Mouse (Mus musculus): ENCODE measurements around the gene Ptprf.

The Ptprf gene

DNA sequence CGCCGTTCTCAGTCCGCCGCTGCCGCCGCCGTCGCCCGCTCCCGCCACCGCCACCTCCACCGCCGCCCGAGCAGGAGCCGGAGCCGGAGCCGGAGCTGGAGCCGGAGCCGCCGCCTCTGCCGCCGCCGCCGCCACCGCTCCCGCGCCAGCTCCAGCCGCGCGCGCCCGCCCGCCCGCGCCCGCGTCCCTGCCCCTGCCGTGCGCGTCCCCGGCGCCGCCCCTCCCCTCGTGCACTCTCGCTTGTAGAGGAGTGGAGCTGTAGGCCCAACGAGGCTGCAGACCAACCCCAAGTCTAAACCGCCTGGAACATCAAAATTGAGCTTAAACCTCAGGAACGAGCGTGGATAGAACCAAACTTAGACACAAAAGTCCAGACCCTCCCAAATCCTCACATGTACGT, at the start of gene Ptprf:
Gene Ptprf (minus strand): TSS at position 175 of the 400 bp plus-strand sequence.
- DNase-seq, result peak; percentile 84 to 91

DNA sequence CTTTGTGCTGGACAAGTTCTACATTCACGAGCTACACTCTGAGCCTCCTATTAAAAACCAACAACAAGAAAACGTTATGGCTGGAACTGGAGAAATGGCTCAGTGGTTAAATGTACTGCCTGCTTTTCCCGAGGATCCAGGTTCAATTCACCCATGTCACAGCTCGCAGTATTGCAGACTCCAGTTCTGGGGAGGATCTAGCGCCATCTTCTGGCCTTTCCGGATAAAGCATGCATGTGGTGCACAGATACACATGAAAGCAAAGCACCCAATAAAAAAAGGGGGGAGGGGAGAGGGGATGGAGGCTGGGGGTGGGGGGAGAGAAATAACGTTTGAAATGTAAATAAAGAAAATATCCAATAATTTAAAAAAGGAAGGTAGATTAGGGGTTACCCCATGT, 45.5 kb upstream of the Ptprf start:
- peak; percentile 75 to 86 for DNase-seq

DNA sequence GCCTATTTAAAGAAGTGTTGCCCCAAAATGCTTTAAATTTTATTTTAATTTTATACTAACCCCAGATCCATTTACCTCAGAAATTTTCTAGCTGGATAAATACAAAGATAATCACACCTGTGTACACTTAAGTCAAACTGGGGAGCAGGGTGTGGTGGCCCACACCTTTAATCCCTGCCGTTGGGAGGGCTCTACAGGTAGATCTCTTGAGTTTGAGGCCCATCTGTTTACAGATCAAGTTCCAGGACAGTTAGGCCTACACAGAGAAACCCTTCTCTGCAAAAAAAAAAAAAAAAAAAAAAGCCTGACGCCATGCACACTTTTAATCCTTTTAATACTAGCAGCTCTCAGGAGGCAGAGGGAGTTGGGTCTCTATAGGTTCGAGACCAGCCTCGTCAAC, 44.8 kb upstream of the Ptprf start:
- no peak for DNase-seq

DNA sequence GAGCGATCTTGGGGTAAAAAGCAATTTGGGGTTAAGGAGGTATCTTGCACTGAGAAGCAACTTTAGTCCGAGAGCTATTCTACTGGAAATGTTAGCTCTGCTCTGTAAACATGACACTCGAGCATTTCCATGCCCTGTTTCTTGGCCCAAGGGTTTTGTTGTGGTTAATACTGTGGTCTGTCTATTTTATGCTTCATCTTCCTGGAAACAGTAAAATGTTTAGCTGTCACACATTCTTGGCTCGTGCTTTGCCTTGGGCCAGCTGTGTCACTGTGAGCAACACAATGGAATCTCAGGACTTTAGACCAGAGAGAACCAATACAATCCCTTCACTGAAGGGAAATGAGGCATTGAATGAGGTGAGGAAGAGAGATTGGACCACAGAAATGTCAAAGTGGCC, 40.6 kb upstream of the Ptprf start:
- peak; percentile 53 to 56 for DNase-seq

DNA sequence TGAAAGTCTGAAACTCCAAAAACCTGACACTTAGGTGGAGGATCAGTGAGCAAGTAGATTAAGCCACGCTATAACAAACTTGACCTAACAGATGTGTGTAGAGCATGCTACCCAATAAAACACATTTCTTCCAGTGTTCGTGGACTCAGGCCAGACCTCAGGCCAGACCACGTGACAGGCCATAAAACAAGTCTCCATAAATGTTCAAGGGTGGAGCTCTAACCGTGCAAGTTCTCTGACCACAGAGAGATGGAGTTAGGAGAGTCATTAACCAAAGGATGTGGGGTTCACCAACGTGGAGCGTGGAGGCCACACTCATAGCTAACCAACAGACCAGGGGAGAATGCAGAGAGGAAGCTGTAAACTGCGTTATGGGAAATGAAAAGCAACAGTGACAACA, 35.3 kb upstream of the Ptprf start:
- peak; percentile 63 to 66 for DNase-seq

DNA sequence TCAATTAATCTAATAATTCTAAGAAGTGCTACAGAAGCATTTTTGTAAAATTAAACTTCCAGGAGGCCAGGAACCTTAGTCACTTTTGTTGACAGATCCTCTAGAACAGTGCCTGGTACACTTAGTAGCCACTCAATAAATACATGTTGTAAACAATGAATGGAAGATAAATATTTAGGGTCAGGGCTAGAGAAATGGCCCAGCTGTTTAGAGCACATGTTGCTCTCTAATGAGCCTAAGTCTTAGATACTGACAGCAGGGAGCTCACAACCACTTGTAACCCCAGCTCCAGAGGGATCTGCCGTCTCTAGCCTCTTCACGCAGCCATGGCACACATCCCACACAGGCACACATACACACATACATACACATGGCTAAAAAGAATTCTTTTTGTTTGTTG, 29.4 kb upstream of the Ptprf start:
- peak in 1 of 2 experiments; percentile 10 for DNase-seq

DNA sequence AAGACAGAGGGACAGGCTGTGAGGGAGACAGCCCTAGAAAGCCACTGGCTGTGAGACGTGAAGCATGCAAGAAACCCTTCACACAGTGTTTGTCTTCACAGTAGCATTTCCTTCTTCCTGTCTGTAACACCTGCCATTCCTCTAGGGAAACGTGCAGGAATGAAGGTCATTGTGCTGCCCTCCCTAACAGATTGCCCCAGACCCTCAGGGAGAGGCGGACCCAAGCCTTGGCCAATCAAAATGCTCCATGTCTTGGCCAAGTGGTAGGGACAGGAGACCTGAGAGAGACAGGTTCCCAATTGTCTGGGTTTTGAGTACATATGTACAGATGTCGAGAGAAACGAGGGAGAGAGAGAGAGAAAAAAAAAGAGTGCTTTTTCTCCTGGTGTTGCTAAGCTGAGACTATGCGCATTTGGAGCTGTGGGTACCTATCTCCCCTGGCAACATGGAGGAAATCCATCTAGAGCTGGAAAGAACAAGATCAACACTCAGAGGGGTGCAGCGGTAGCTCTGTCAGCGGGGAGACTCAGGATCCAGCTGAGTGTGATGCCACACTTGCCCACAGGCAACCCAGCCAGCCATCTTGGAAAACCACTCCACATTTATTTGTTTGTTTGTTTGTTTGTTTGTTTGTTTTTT, 28.6 kb upstream of the Ptprf start:
- no peak for DNase-seq

DNA sequence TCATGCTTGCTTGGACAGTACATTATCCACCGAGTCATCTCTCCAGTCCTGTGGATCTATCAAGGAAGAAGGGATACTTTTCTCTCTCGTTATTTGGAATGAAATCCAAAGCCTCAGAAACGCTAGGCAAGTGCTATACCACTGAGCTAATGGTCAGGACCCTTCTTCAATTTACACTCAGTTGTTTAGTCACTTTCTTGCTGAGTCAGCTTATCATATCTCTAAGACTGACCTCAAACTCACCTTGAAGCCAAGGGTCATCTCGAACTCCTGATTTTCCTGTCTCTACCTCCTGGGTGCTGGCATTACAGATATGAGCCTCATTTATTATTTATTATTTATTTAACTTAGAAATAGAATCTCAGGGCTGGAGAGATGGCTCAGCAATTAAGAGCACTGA, 25.5 kb upstream of the Ptprf start:
- no peak for DNase-seq

DNA sequence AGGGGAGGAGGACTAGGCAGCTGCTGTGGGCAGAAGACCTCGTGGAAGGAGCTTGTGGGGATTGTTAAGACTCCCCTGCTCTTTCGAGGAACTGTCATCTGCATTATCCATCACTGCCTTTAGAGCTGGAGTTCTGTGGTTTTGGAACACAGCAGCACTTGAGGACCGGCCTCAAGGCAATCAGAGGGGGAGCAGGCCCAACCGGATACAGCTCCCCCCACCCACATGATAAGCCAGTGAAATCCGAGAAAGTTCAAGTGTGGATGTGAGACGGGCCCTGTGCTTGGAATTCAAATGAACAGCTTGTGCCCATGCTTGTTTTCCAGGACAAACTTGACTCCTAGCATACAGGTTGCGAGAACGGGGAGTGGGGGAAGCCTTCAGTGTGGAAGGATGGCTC, 24.1 kb upstream of the Ptprf start:
- no peak for DNase-seq

DNA sequence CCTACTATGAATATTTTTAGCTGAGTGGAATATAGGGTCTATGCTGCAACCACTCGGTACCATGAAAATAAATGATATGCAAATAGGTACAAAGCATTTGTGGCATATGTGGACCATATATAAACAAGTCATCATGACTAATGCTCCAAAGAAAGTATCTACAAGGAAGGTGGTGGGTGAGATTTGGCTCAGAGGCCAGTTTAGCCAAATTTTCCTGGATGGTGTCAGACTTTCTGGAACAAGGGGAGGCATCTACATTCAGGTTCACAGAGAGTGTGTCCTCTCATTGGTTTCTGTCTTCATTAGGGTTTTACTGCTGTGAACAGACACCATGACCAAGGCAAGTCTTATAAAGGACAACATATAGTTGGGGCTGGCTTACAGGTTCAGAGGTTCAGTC, 19.3 kb upstream of the Ptprf start:
- no peak for DNase-seq

DNA sequence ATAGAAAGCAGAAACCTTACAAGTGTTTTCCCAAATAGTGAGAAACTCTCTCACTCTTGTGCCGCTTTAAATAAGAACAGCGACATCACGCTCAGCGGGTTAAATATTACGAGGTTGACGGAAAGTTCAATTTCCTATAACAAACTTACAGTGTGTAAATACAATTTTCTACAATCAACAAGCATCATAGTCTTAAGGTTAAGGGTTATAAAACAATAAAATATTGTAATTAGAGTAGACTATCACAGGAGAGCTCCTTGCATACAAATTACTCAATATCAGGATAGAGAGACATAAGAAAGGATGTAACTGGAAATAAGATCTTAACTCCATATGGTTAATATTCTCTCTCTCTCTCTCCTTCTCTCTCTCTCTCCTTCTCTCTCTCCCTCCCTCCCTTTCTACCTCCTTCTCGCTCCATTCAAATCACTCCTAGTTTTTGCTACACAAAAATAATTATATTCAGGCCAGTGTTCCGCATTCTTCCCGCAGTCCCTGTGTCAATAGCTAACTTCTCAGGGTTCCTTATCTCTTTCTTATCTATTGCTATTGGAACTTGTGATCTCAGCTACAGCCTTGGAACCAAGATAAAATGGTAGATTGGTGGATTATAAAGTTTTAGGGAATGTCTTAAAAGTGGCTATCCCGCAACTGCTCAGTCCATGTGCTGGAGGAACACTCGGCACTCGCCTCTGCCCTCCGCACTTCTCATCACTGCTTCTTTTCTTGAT, 16.5 kb upstream of the Ptprf start:
- DNase-seq, result no peak

DNA sequence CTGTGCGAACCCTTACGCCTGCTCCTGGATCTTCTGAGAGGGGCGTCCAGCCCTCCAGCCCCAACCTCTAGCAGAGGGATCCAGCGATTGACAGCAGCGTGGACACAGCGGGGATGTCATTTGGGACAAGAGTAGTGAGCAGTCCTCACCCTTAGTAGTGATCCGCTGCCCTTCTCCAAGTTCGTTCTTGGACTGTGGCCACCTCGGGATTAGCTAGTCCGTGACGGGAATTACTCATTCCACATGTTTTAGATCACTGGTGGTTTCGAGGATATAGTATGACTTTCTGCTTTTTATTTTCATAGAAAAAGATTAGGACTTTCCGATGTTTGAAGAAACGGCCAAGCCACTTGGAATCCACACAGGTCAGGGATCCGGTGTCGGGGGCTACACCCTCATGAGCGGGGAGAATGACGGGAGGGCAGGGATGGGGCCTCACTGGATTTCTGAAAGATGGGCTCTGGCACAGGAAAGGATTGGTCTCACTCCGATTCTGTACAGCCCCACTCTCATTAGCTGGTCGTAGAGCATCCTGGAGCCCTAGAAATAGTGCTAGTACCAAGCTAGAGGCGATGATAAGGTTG, 15.0 kb upstream of the Ptprf start:
- no peak for DNase-seq

DNA sequence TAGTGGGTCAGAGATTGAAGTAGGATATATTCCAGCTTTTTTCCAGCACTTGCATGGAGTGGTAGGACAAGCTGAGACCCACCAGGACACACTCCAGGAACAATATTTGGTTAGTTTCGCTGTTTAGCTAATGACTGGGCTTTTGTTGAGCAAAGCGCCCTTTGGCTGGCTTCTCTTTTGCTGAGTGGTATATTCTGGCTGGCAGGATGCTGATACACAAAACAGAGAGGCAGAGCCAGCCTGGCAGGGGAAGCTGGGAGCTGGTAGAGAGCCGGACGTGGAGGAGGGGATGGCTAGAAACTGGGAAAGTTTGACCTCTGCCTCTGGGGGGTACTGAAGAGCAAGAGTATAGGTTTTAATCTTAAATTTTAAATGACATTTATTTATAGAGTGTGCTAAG, 13.8 kb upstream of the Ptprf start:
- peak in 1 of 2 experiments; percentile 33 for DNase-seq

DNA sequence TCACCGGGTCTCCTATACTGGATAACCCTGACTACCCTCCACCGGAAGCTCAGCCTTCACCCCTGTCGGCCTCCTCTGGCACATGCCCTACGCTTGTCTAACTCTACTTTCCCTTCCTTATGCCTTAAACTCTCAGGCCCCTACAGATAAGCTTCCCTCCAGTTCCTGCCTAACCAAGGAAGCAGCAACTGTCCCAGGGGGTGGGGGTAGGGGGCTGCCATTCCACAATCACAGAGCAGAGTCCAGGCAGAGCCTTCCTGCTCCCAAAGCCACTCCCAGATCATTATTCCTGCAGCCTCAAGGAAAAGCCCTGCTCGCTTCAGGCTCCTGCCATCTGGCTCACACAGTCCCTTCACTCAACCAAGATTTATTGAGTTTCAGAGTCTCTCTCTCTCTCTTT, 6.6 kb upstream of the Ptprf start:
- no peak for DNase-seq

DNA sequence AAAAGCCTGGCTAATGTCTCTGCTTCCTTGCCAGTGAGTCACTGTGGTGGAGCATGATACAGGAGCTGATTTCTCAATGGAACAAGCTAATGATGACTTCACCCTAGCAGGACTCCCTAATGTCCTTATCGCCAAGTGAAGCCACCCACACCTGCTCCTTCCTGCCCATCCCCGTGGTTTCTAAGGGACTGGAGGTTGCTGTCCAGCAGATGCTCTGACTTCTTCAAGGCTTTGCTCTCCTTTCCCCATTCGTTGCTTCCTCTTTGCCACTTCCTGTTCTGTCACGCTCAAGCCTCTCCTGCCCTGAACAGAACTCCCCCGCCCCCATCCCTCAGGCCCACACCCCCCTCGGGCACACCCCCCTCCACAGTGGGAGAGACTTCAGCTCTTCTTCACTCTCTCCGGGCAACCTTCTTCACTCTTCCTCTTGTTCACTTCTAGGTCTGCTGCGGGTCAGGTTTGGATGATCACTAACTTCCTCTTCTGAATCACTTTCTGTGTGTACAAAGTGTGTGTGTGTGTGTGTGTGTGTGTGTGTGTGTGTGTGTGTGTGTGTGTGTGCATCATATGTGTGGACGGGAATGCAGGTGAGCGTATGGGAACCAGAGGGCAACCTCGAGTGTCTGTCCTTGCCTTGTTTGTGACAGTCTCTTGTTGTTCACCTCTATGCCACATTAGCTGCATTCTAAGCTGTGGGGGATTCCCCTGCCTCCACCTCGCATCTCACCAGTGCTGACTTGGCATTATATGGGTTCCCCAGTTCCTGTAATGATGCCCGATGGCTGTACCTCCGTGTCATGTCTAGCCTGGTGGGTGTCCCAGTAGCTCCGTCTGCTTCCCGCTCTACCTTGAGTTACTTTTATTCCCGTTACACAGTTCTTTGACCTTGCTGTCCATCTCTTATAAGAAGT, 4.7 kb upstream of the Ptprf start:
- DNase-seq, result no peak

DNA sequence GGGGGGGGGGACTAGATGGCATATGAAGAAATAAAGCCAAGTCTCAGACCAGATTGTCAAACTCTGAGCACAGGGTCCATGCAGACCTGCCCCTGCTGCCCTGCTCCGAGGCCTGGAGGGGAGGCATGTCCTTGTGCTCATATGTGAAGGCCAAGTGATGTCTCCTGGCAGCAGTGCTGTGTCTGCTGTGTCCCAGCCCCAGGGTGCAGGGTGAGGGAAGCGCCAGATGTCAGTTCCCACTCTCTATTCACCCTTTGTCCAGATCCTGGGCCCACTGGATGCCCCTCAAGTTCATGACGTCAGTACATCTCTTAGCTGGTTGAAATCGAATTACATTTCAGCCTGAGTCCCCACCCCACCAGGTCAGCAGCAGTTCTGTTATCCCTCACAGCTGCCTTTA, 3.6 kb upstream of the Ptprf start:
- DNase-seq, result no peak

DNA sequence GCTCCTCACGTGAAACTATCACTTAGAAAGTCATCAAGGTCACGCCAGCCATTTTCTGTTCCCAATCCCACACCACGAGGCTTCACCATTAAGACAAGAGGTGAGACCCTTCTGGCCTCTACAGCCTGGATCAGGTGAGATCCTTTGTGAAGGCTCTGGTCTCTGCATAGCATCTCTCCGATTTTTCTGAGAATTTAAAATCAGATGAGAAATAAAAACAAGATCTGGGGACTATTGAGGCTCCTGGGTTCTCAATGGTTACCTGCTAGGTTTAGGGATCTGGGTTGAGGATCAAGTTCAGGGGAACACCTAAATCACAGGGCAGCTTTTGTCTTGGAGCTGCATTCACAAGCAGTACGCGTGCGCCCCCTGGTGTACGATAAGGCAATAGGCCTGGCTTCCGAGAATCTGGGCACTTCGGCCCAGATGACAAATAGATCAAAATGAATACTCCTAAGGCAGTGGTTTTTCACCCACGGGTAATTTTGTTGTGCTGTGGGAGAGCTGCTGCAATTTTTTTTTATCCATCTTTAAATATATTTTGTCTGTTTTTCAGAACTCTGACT, 1.6 kb upstream of the Ptprf start:
- peak; percentile 72 to 89 for DNase-seq

DNA sequence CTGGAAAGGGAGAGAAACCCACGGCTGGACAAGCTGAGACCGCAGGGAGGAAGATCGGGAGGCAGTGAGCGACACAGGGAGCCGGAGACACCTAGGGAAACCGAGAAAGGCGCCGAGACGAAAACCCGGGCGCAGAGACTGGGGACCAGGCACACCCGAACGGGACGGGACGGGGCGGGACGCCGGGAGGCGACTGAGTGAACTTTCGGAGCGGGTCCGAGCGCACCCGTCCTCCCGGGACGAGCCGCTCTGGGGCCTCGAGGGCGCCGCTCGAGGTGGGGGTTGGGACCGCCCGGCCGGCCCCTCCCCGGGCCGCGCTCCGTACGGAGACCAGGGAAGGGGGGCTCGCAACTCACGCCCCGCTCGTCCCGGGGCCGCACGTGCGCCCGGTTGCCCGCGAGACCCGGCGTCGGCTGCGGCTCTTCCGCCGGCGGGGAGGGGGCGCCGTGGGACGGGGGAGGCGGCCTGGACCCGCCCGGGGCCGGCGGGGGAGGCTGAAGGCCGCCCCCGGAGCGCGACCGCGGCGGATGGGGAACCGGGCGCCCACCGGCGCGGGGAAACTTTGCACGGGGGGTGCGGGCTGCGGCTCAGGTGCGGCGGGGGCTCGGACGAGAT, 682 bp downstream of the Ptprf start:
- peak; percentile 53 to 77 for DNase-seq

DNA sequence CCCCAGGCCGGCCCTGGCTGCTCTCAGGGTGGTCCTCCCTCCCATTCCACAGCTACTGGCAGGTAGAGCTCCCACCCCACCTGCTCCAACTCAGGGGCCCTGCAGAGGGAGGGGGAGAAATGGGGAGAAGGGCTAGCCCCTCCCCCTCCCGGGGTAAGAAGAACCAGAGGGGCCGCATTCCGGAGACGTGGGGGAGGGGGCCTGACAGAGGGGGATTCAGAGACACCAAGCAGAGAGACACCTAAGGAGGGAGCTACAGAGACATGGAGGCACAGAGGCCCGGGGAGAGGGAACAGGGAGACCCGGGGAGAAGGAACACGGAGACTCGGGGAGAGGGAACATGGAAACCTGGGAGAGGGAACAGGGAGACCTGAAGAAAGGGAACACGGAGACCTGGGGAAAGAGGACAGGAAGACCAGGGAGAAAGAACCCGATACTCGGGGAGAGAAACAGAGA, 1.2 kb downstream of the Ptprf start:
- DNase-seq, result peak in 1 of 2 experiments; percentile 54

DNA sequence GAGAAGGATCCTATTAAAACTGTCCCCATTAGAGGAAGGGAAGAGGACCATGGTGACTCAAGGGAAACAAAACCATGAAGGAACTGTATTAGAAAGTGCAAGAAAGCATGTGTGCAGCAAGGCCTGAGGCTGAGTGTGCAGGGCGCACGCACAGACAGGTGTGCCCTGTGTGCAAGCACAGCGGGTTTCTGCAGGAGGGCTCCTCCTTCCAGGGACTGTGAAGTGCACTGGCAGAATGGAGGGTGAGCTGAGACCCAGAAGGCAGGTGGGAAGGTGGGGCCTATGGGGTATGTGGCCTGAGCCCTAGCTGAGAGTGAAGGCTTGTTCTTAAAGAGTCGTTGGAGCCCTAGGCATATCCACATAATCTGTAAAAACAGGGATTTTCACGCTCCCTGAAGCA, 1.9 kb downstream of the Ptprf start:
- no peak for DNase-seq

DNA sequence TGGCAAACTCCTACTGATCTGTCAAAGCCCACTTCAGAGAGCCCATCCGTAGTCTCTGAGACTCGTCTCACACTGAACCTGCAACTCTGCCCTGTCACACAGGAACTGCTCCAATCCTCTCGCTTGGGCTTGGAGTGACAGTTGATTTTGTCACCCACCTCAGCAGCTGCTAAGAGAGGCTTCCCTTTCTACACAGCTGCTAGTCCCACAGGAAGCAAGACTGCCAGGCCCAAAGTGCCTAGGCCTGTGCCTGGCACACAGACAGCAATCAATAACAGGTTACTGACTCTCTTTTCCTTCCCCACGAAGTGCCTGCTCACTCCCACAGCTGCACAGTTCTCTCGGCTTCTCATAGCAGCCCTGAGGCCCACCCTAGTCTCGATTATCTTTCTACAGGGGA, 2.7 kb downstream of the Ptprf start:
- DNase-seq, result no peak

DNA sequence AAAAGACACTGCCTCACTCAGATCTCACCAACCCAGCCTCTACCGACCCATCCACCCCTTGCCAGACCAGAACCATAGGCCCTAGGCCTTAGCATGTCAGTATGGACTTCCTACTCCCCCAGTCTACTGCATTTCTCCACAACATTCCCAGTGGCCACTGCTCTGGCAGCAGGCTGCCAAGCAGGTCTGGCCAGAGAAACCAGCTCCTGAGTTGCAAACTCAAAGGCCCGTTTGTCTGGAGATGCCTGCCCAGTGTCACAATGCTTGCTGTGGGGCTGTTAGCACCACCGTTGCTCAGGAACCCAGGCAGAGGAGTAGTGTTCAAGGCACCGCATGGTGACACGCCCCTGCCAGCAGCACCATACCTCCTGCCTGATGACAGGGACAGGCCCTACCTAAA, 5.0 kb downstream of the Ptprf start:
- no peak for DNase-seq

Measured in kidney, postnatal 36 days (tissue).